Mouse (Mus musculus) heart, postnatal 10 days (tissue): ENCODE measurements around the gene Etnppl. TPM values are rescaled to one million over a fixed set of nuclear protein-coding genes. Genes with fewer than 3 reads are reported as not detected.

ENCODE experiments used
- DNase-seq, 2 experiments: peaks; one replicate each; pipeline ENCODE4 v3.0.0; 2021
- intact Hi-C: fragments of 180-260 bp; cut with DNase I; formaldehyde crosslinking; loops from one replicate; pipeline ENCODE4 v1.15.1; 2025
- total RNA-seq, 2 experiments: library from RNA; stranded (reverse); gene quantifications; 2 replicates each; pipeline ENCODE4 v1.2.3; 2021

Etnppl gene
- total RNA-seq, 2 experiments from 2014 or later: not detected

DNA sequence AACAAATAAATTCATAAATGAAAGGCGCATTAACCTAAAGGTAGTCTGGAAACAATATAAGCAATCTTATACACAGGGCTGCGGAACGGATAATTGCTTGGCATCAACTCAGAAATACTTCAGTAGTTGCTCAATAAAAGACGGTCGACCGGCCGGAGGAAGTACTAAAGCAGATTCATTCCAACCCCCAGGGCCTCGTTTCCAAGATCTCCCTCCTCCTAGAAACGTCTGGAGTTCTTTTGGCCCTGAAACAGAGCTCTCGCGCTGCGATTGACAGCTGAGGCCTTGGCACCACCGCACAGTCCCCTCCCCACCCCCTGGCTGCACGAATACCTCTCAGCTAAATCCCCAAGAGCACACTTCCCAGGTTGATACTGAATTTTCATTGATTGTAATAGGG lies 54.0 kb downstream of the Etnppl start:
- no peak for DNase-seq
- intact Hi-C loops: no loop called here

DNA sequence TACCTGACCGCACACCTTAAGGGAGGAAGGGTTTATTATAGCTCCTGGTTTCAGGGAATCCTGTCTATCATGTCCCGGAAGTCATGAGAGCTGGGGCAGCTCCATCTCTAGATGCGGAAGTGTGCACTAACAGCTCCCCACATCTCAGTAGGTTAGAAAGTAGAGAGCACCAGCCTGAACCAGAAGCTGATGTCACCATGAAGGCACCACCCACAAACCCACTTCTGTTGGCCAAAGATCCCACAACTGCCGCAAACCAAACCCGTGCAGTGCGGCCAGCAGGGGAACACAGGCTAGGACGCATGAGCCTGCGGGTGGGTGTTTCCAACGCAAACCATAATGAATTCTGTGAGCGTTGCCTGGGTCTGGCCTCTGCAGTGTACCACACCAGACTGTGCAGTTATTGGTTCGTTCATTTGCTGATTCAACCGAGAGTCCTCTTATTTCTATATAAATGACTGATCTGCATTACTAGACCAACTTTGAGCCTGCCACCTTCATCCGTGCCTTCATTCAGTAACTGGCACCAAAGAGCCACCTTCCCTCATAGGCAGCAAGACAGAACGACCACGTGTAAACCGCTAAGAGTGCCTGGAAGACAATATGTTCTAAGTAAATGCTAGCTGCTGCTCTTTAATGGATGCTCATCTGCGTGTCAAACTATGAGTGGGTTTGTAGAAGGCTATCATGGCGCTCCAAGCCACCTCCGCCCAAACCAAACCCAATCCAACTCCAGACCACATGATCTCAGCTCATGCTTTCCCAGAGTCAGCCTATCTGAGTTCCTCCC lies 60.6 kb downstream of the Etnppl start:
- intact Hi-C loops: no loop called here
- DNase-seq: no peak

DNA sequence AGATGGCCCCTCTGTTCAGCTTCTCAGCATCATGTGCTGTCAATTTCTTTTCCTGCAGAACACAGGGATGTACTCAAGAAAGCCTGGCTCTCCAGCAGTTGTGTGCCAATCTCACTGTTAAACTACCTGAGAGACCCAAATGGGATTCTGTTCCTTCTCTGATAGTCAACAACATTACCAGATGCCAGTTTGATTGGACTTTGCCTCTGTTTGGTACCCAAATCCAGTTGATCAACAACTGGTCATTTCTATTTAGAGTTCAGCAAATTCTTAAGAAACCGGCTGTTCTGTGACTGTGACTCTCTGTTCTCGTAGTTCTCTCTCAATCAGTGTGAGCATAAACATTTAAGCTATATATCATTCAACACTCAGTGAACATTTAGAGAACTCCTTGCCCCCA lies 64.0 kb downstream of the Etnppl start:
- no peak for DNase-seq

DNA sequence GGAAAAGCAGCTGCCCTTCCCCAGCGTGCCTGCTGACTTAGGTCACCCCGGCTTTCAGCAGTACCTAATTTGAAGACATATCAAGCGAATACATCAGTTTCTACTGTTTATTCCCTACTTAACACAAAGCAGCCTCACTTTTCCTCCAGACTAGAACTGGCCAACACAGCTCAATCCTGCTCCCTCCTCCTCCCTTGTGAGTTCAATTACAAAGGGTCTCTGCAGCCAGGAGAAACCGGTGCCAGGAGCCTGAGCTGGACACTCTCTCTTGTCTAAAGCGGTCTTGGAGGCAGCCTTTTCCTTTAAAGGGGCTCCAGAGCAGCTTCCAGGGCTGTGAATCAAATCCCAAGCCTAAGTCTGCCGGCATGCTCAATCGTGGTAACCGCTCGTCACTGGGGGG lies 64.9 kb downstream of the Etnppl start:
- DNase-seq: peak in 1 of 2 experiments; percentile 27
- intact Hi-C loops: no loop called here

More for the DNA sequence above, 64.0 kb downstream of the Etnppl start:
- intact Hi-C loops: no loop called here

DNA sequence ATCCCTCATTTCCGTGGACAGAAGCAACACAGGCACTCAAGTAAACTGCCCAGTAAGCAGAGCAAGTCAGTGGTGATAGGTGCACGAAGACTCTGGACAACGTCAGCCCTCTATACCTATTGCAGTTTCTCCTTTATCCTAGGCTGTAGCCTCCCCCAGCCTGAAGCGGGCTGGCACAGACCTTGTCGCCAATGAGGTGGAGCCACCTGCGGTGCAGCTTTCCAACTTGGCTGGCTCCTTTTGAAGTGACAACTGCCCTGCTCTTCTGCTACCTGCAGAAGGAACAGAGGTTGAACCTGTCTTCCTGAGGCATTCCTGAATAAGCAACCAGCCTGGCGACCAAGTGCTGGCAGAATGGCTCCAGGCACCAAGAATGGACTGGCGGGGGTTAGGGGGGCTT lies 66.6 kb downstream of the Etnppl start:
- no peak for DNase-seq

DNA sequence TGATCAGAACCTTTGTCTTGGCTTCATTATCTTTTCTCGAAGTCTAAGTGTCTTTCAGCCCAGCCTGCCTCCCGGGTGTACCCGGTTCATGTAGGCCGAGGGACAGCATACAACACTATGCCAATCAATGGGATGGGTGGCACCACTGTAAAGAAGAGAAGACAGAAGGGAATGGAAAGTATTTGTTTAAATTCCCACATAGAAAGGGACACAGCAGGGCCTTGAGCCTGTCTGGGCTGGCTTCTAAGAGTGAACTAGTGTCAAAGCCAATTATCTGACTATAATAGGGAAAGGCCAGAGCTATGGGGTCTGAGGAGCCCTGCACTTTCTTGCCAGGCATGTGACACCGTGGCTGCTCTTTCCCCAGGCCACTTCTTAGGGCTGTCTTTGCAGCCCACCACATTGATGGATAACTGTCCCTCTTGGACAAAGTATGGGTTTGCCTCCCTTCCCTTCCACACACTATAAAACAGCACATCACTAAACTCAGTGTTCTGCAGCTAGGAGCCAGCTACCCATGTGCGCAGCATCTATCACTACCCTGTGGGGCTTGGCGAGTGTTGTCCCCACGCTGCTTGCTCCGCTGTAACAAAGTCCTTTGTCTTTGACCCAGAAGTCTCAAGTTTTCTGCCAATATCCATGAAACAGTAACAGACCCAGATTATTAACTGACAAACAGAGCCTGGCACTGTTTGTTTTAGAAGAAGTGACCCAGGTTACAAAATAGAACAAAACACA lies 67.2 kb downstream of the Etnppl start:
- intact Hi-C loops: no loop called here
- no peak for DNase-seq

More for the DNA sequence above, 66.6 kb downstream of the Etnppl start:
- intact Hi-C loops: no loop called here

DNA sequence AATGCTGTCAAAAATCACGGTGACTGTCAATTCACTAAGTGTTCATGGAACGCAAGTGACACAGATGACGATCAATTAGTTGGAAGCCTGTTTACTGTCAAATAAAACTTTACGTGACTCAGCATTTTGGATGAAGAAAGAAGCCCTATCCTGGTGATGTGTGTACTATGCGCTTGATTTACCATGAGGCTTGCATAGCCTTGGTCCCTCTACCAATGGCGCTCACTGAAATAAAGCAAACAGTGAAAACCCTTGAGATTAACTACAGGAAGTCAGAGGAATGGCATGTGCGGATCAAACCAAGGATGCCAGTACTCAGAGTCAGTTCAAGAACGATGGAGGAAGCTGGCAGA lies 67.7 kb downstream of the Etnppl start:
- intact Hi-C loops: no loop called here

DNA sequence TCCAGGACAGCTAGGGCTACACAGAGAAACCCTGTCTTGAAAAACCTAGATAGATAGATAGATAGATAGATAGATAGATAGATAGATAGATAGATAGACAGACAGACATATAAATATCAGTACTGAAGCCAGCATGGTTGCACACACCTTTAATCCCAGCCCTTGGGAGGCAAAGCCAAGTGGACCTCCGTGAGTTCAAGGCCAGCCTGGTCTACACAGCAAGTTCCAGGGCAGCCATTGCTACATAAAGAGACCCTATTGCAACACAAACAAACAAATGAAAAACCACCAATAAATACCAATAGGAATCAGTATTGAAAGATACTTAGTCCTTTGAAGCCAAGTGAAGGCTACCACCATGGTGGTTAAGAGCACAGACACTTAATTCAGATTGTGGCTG lies 69.8 kb downstream of the Etnppl start:
- intact Hi-C loops: no loop called here
- DNase-seq: no peak

More for the DNA sequence above, 67.7 kb downstream of the Etnppl start:
- DNase-seq: no peak

Other genes starting within 250 kb of the Etnppl start
- 10 to 100 TPM; 66.7 to 70.3 TPM for gene Ostc, start 92.0 kb downstream of the Etnppl start, total RNA-seq
- 100 to 1,000 TPM; 513 to 544 TPM for gene Rpl34, start 113.0 kb downstream of the Etnppl start, total RNA-seq